Mouse (Mus musculus) CH12.LX (cell line): ENCODE data around the gene Sall1.

Experiments
- CHD1 ChIP-seq: IDR thresholded peaks from 2 replicates; pipeline ENCODE4 v1.6.1; 2012; ENCODE audit warnings: low read depth, low read length, improper control_type of control experiment, inconsistent platforms
- CHD2 ChIP-seq: IDR thresholded peaks from 2 replicates; pipeline ENCODE4 v1.6.1; 2011; ENCODE audit warnings: low read length, improper control_type of control experiment
- CTCF ChIP-seq, 2 experiments: IDR thresholded peaks in 1 of 2; conservative IDR thresholded peaks in 1 of 2; 2 replicates each; pipeline ENCODE4 v1.5.1; 2011 to 2012; ENCODE audit warnings: low read depth in 2 of 2, low read length in 2 of 2, improper control_type of control experiment in 1 of 2, inconsistent platforms in 1 of 2, mild to moderate bottlenecking in 1 of 2, moderate library complexity in 1 of 2
- E2F4 ChIP-seq: IDR thresholded peaks from 2 replicates; pipeline ENCODE4 v1.6.1; 2011; ENCODE audit warnings: low read depth, low read length, improper control_type of control experiment; ENCODE audit not compliant: insufficient replicate concordance
- ETS1 ChIP-seq: conservative IDR thresholded peaks from 2 replicates; pipeline ENCODE4 v1.6.1; 2012; ENCODE audit warnings: low read depth, mild to moderate bottlenecking, inconsistent platforms, low read length, improper control_type of control experiment, moderate library complexity
- HCFC1 ChIP-seq: IDR thresholded peaks from 2 replicates; pipeline ENCODE4 v1.6.1; 2012; ENCODE audit warnings: low read depth, mild to moderate bottlenecking, inconsistent platforms, low read length, improper control_type of control experiment
- MAFK ChIP-seq: IDR thresholded peaks from 2 replicates; pipeline ENCODE4 v1.6.1; 2011; ENCODE audit warnings: low read length, improper control_type of control experiment; ENCODE audit not compliant: insufficient replicate concordance
- MAX ChIP-seq: IDR thresholded peaks from 2 replicates; pipeline ENCODE4 v1.6.1; 2011; ENCODE audit warnings: low read length, improper control_type of control experiment
- PAX5 ChIP-seq: IDR thresholded peaks from 2 replicates; pipeline ENCODE4 v1.6.1; 2012; ENCODE audit warnings: low read length, inconsistent platforms, mixed read lengths
- POLR2A ChIP-seq: IDR thresholded peaks from 2 replicates; pipeline ENCODE4 v1.6.1; 2011; ENCODE audit warnings: low read depth, mild to moderate bottlenecking, improper control_type of control experiment, low read length
- RCOR1 ChIP-seq: conservative IDR thresholded peaks from 2 replicates; pipeline ENCODE4 v1.6.1; 2012; ENCODE audit warnings: low read depth, mild to moderate bottlenecking, inconsistent platforms, low read length, improper control_type of control experiment
- SMC3 ChIP-seq: IDR thresholded peaks from 2 replicates; pipeline ENCODE4 v1.6.1; 2011; ENCODE audit warnings: low read depth, low read length, improper control_type of control experiment
- ZC3H11A ChIP-seq: IDR thresholded peaks from 2 replicates; pipeline ENCODE4 v1.6.1; 2012; ENCODE audit warnings: low read depth, mild to moderate bottlenecking, inconsistent platforms, low read length, improper control_type of control experiment
- ZMIZ1 ChIP-seq: IDR thresholded peaks from 2 replicates; pipeline ENCODE4 v1.6.1; 2012; ENCODE audit warnings: low read depth, mild to moderate bottlenecking, inconsistent platforms, low read length, improper control_type of control experiment

DNA sequence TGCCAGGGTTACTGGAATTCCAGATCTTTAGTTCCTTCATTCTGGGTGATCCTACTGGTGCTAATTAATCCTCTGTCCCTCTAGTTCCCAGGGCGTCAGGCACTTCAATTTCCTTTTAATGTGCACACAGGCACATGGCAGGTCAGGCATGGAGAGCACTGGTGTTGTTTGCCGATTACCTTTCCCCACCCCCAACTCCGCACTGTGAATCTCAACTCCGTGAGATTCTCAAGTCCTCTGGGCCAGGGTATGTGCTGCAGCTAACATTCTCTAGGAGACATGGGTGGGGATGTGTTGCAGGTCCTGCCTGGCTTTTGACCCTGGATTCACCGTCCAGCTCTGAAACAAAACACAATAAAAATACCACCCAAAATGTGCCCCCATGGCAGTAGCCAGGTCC is 46.0 kb upstream of the Sall1 start:
- TF ChIP-seq CHD1 (no peak), PAX5 (no peak), POLR2A (no peak), CTCF (conservative IDR thresholded peaks at IDR 0.05 in 1 of 2, IDR thresholded peaks at IDR 0.05 in 1 of 2; ENCODE audit: low read depth in 2 of 2, low read length in 2 of 2) (no peak), CHD2 (no peak), MAFK (no peak), E2F4 (no peak), SMC3 (no peak), ZC3H11A (no peak), ETS1 (no peak), RCOR1 (no peak), MAX (no peak), HCFC1 (no peak), ZMIZ1 (no peak)
